Mouse (Mus musculus): ENCODE data around the gene Hs3st2. TPM values are rescaled to one million over a fixed set of nuclear protein-coding genes. Genes with fewer than 3 reads are reported as not detected.

The Hs3st2 gene
- polyA plus RNA-seq, 1 experiment: 44.2 TPM

- Histone ChIP-seq H3K4me1 (ENCODE audit: control insufficient read depth, insufficient read depth, low read length) (peaks cover 16% of the 10 kb centered on the region), H3K27ac (ENCODE audit: insufficient read depth, low read length) (no peak overlapping the region), H3K4me3 (ENCODE audit: insufficient read depth, low read length) (no peak overlapping the region)
- TF ChIP-seq POLR2A (IDR thresholded peaks at IDR 0.05; ENCODE audit: extremely low read depth, insufficient read depth, low read length) (no peak), CTCF (IDR thresholded peaks at IDR 0.05; ENCODE audit: extremely low read depth, insufficient read depth, low read length) (no peak)
Measured at GRCm38 (mm10) chr7:121484590-121484989, 92.9 kb downstream of the Hs3st2 start.

- Histone ChIP-seq H3K4me1 (ENCODE audit: control insufficient read depth, insufficient read depth, low read length) (peaks cover 16% of the 10 kb centered on the region), H3K27ac (ENCODE audit: insufficient read depth, low read length) (no peak overlapping the region), H3K4me3 (ENCODE audit: insufficient read depth, low read length) (no peak overlapping the region)
- TF ChIP-seq POLR2A (IDR thresholded peaks at IDR 0.05; ENCODE audit: extremely low read depth, insufficient read depth, low read length) (no peak), CTCF (IDR thresholded peaks at IDR 0.05; ENCODE audit: extremely low read depth, insufficient read depth, low read length) (peak; percentile 77)
Measured at GRCm38 (mm10) chr7:121485266-121485665, 93.6 kb downstream of the Hs3st2 start.

GRCm38 (mm10) chr7:121487291-121487690 lies 95.6 kb downstream of the Hs3st2 start:
- TF ChIP-seq CTCF (IDR thresholded peaks at IDR 0.05; ENCODE audit: extremely low read depth, insufficient read depth, low read length): no peak
- TF ChIP-seq POLR2A (IDR thresholded peaks at IDR 0.05; ENCODE audit: extremely low read depth, insufficient read depth, low read length): no peak
- no peak overlapping the region for H3K4me3 ChIP-seq (ENCODE audit: insufficient read depth, low read length)
- peaks cover 16% of the 10 kb centered on the region for H3K4me1 ChIP-seq (ENCODE audit: control insufficient read depth, insufficient read depth, low read length)
- H3K27ac ChIP-seq (ENCODE audit: insufficient read depth, low read length): peak overlapping the region; percentile 38; the same call in 1 of the 2 replicates

- H3K4me1 ChIP-seq (ENCODE audit: control insufficient read depth, insufficient read depth, low read length): peaks cover 16% of the 10 kb centered on the region
- no peak overlapping the region for H3K27ac ChIP-seq (ENCODE audit: insufficient read depth, low read length)
- H3K4me3 ChIP-seq (ENCODE audit: insufficient read depth, low read length): no peak overlapping the region
- TF ChIP-seq CTCF (IDR thresholded peaks at IDR 0.05; ENCODE audit: extremely low read depth, insufficient read depth, low read length): no peak
- no peak for TF ChIP-seq POLR2A (IDR thresholded peaks at IDR 0.05; ENCODE audit: extremely low read depth, insufficient read depth, low read length)
Measured at GRCm38 (mm10) chr7:121489401-121489800, 97.7 kb downstream of the Hs3st2 start.

- Histone ChIP-seq H3K27ac (ENCODE audit: insufficient read depth, low read length) (no peak overlapping the region), H3K4me3 (ENCODE audit: insufficient read depth, low read length) (no peak overlapping the region), H3K4me1 (ENCODE audit: control insufficient read depth, insufficient read depth, low read length) (peaks cover 12% of the 10 kb centered on the region)
- TF ChIP-seq POLR2A (IDR thresholded peaks at IDR 0.05; ENCODE audit: extremely low read depth, insufficient read depth, low read length) (no peak), CTCF (IDR thresholded peaks at IDR 0.05; ENCODE audit: extremely low read depth, insufficient read depth, low read length) (no peak)
Measured at GRCm38 (mm10) chr7:121491455-121492005, 99.9 kb downstream of the Hs3st2 start.

- Histone ChIP-seq H3K4me1 (ENCODE audit: control insufficient read depth, insufficient read depth, low read length) (peaks cover 2% of the 10 kb centered on the region; the same call in 1 of the 2 replicates), H3K4me3 (ENCODE audit: insufficient read depth, low read length) (no peak overlapping the region), H3K27ac (ENCODE audit: insufficient read depth, low read length) (no peak overlapping the region)
- TF ChIP-seq POLR2A (IDR thresholded peaks at IDR 0.05; ENCODE audit: extremely low read depth, insufficient read depth, low read length) (no peak), CTCF (IDR thresholded peaks at IDR 0.05; ENCODE audit: extremely low read depth, insufficient read depth, low read length) (no peak)
Measured at GRCm38 (mm10) chr7:121500516-121500915, 108.9 kb downstream of the Hs3st2 start.

GRCm38 (mm10) chr7:121501666-121502065 lies 110.0 kb downstream of the Hs3st2 start:
- Histone ChIP-seq H3K27ac (ENCODE audit: insufficient read depth, low read length) (no peak overlapping the region), H3K4me3 (ENCODE audit: insufficient read depth, low read length) (no peak overlapping the region), H3K4me1 (ENCODE audit: control insufficient read depth, insufficient read depth, low read length) (peaks cover 2% of the 10 kb centered on the region; the same call in 1 of the 2 replicates)
- TF ChIP-seq CTCF (IDR thresholded peaks at IDR 0.05; ENCODE audit: extremely low read depth, insufficient read depth, low read length): no peak
- TF ChIP-seq POLR2A (IDR thresholded peaks at IDR 0.05; ENCODE audit: extremely low read depth, insufficient read depth, low read length): no peak

GRCm38 (mm10) chr7:121516727-121517126 lies 125.1 kb downstream of the Hs3st2 start:
- TF ChIP-seq POLR2A (IDR thresholded peaks at IDR 0.05; ENCODE audit: extremely low read depth, insufficient read depth, low read length) (no peak), CTCF (IDR thresholded peaks at IDR 0.05; ENCODE audit: extremely low read depth, insufficient read depth, low read length) (no peak)
- Histone ChIP-seq H3K27ac (ENCODE audit: insufficient read depth, low read length) (no peak overlapping the region), H3K4me1 (ENCODE audit: control insufficient read depth, insufficient read depth, low read length) (no peaks in the 10 kb centered on the region), H3K4me3 (ENCODE audit: insufficient read depth, low read length) (no peak overlapping the region)

- no peak overlapping the region for H3K4me3 ChIP-seq (ENCODE audit: insufficient read depth, low read length)
- no peak for TF ChIP-seq POLR2A (IDR thresholded peaks at IDR 0.05; ENCODE audit: extremely low read depth, insufficient read depth, low read length)
- TF ChIP-seq CTCF (IDR thresholded peaks at IDR 0.05; ENCODE audit: extremely low read depth, insufficient read depth, low read length): no peak
- no peaks in the 10 kb centered on the region for H3K4me1 ChIP-seq (ENCODE audit: control insufficient read depth, insufficient read depth, low read length)
- no peak overlapping the region for H3K27ac ChIP-seq (ENCODE audit: insufficient read depth, low read length)
Measured at GRCm38 (mm10) chr7:121517165-121517591, 125.5 kb downstream of the Hs3st2 start.

GRCm38 (mm10) chr7:121522125-121522524 lies 130.5 kb downstream of the Hs3st2 start:
- H3K4me3 ChIP-seq (ENCODE audit: insufficient read depth, low read length): no peak overlapping the region
- TF ChIP-seq POLR2A (IDR thresholded peaks at IDR 0.05; ENCODE audit: extremely low read depth, insufficient read depth, low read length) (no peak), CTCF (IDR thresholded peaks at IDR 0.05; ENCODE audit: extremely low read depth, insufficient read depth, low read length) (no peak)
- H3K27ac ChIP-seq (ENCODE audit: insufficient read depth, low read length): no peak overlapping the region
- peaks cover 3% of the 10 kb centered on the region for H3K4me1 ChIP-seq (ENCODE audit: control insufficient read depth, insufficient read depth, low read length)
